Mouse (Mus musculus): ENCODE data around the gene Clmp.

DNA sequence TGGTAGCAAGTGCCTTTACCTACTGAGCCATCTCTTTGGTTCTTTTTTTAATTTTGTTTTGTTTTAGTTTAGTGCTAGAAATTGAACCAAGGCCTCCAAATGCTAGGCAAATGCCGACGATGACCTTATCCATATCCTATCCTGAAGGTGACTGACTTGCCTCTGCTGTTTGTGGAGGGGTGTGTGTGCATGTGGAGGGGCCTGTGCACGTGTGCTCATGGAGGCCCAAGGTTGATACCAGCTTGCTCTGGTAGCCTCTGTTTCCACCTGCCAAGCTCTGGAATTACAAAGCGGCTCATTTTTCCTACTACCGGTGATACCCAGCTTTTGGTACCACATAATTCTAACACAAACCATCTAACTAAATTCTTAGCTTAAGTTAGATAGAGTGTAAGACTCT, 107.8 kb downstream of the Clmp start:
- TF ChIP-seq POLR2A (IDR thresholded peaks at IDR 0.05; ENCODE audit: insufficient read depth, low read length), result no peak
- TF ChIP-seq CTCF (IDR thresholded peaks at IDR 0.05; ENCODE audit: low read depth, low read length), result no peak

Measured in ES-Bruce4 (cell line).